In genomic region chr14:23848529-23849141, GRCm38 (mm10) we compare ENCODE assay signal across 12 mouse cellular contexts.
DNase-seq lines count a peak whose midpoint lies in the region; ATAC-seq and TF ChIP-seq lines count a peak whose summit lies in the region.
"Had no signal": no experiment of that assay in that cellular context is flagged by ENCODE, and none has a peak within 500 bp of the region (broad histone marks: within the 10 kb centered on the region; RNA-seq: fewer than 3 reads in every experiment).

No protein-coding gene starts in this region.

- WGBS in forebrain, embryonic 14.5 days = 10% methylated on average over 6 of the region's 6 CpGs
- 14% methylated on average over 6 of the region's 6 CpGs for WGBS in forebrain, embryonic 15.5 days
- WGBS in olfactory bulb, adult 2 months = 32% methylated on average over 6 of the region's 6 CpGs
- 40% methylated on average over 6 of the region's 6 CpGs for WGBS in intestine, embryonic 16.5 days

- H3K36me3 ChIP-seq in forebrain, embryonic 14.5 days (ENCODE audit: control insufficient read depth, insufficient read depth, low read length) = no peaks in the 10 kb centered on the region
- H3K36me3 ChIP-seq in forebrain, embryonic 15.5 days = no peaks in the 10 kb centered on the region
- no peaks in the 10 kb centered on the region for H3K36me3 ChIP-seq in intestine, embryonic 16.5 days (ENCODE audit: control insufficient read depth, insufficient read depth, low read length)
- H3K36me3 ChIP-seq: forebrain, embryonic 12.5 days had no signal

- H3K27me3 ChIP-seq in forebrain, embryonic 14.5 days (replicated peaks; ENCODE audit: control insufficient read depth, insufficient read depth, low read length) = no peaks in the 10 kb centered on the region
- no peaks in the 10 kb centered on the region for H3K27me3 ChIP-seq in forebrain, embryonic 15.5 days
- no peaks in the 10 kb centered on the region for H3K27me3 ChIP-seq in intestine, embryonic 16.5 days (replicated peaks; ENCODE audit: control insufficient read depth, insufficient read depth, low read length)
- H3K27me3 ChIP-seq: forebrain, embryonic 12.5 days had no signal

- DNase-seq in forebrain, embryonic 14.5 days (ENCODE audit: low spot score) = peak; percentile 10
- peak; percentile 43 to 50 for DNase-seq in left cerebral cortex, postnatal 14 days (ENCODE audit: low spot score in 2 of 2)
- no peak for DNase-seq in left cerebral cortex, adult 9 months (ENCODE audit: low spot score in 2 of 2)
- peak; percentile 31 to 33 for DNase-seq in cerebellum, postnatal 36 days
- no peak for DNase-seq in heart, adult 9 months (ENCODE audit: low spot score in 2 of 2)
- DNase-seq: B cell, adult 2 months; liver, postnatal 0 days had no signal

- TF ChIP-seq CTCF in olfactory bulb, adult 2 months (IDR thresholded peaks at IDR 0.05; ENCODE audit: insufficient read depth, low read depth, low read length) = no peak

- no peak overlapping the region for H3K27ac ChIP-seq in forebrain, embryonic 14.5 days (ENCODE audit: low read depth, low read length)
- no peak overlapping the region for H3K27ac ChIP-seq in forebrain, embryonic 15.5 days (replicated peaks)
- peak overlapping the region; percentile 39 for H3K27ac ChIP-seq in olfactory bulb, adult 2 months (ENCODE audit: insufficient read depth, low read depth, low read length)
- H3K27ac ChIP-seq in intestine, embryonic 16.5 days (ENCODE audit: low read length) = no peak overlapping the region
- H3K27ac ChIP-seq: forebrain, embryonic 12.5 days; stomach, postnatal 0 days had no signal

- ATAC-seq in forebrain, embryonic 14.5 days = peak; percentile 34; the same call in 1 of the 2 replicates
- no peak for ATAC-seq in forebrain, embryonic 15.5 days (replicated peaks)
- no peak for ATAC-seq in intestine, embryonic 16.5 days
- ATAC-seq: liver, postnatal 0 days had no signal

- H3K4me2 ChIP-seq in forebrain, embryonic 14.5 days (ENCODE audit: low read length) = no peak overlapping the region
- no peak overlapping the region for H3K4me2 ChIP-seq in forebrain, embryonic 15.5 days (replicated peaks)
- H3K4me2 ChIP-seq in intestine, embryonic 16.5 days (ENCODE audit: low read depth, low read length) = no peak overlapping the region
- H3K4me2 ChIP-seq: forebrain, embryonic 12.5 days had no signal

- no peak overlapping the region for H3K4me3 ChIP-seq in forebrain, embryonic 14.5 days (ENCODE audit: low read depth, low read length)
- H3K4me3 ChIP-seq in forebrain, embryonic 15.5 days = no peak overlapping the region
- no peak overlapping the region for H3K4me3 ChIP-seq in olfactory bulb, adult 2 months (ENCODE audit: insufficient read depth, low read depth, low read length)
- H3K4me3 ChIP-seq in intestine, embryonic 16.5 days (ENCODE audit: low read length) = no peak overlapping the region
- H3K4me3 ChIP-seq: forebrain, embryonic 12.5 days had no signal

- intact Hi-C loops in left cerebral cortex, postnatal 14 days (cut with DNase I) = no loop called here

- TF ChIP-seq POLR2A in olfactory bulb, adult 2 months (IDR thresholded peaks at IDR 0.05; ENCODE audit: insufficient read depth, low read depth, low read length) = no peak

- no peak overlapping the region for H3K9ac ChIP-seq in forebrain, embryonic 14.5 days (ENCODE audit: low read length)
- H3K9ac ChIP-seq in forebrain, embryonic 15.5 days (replicated peaks) = no peak overlapping the region
- H3K9ac ChIP-seq in intestine, embryonic 16.5 days (ENCODE audit: low read depth, low read length) = no peak overlapping the region
- H3K9ac ChIP-seq: forebrain, embryonic 12.5 days; liver, postnatal 0 days had no signal

- H3K9me3 ChIP-seq in forebrain, embryonic 14.5 days (replicated peaks; ENCODE audit: control insufficient read depth, low read length) = no peaks in the 10 kb centered on the region
- no peaks in the 10 kb centered on the region for H3K9me3 ChIP-seq in forebrain, embryonic 15.5 days
- no peaks in the 10 kb centered on the region for H3K9me3 ChIP-seq in intestine, embryonic 16.5 days (ENCODE audit: control insufficient read depth, low read length)
- H3K9me3 ChIP-seq: forebrain, embryonic 12.5 days had no signal

- no peaks in the 10 kb centered on the region for H3K4me1 ChIP-seq in forebrain, embryonic 14.5 days (ENCODE audit: control insufficient read depth, insufficient read depth, low read length)
- no peaks in the 10 kb centered on the region for H3K4me1 ChIP-seq in forebrain, embryonic 15.5 days
- H3K4me1 ChIP-seq in olfactory bulb, adult 2 months (ENCODE audit: control insufficient read depth, insufficient read depth, low read length) = peaks cover 15% of the 10 kb centered on the region
- no peaks in the 10 kb centered on the region for H3K4me1 ChIP-seq in intestine, embryonic 16.5 days (ENCODE audit: control insufficient read depth, insufficient read depth, low read length)

Comparison
In these comparisons a context has a peak if more than half of its experiments do, and no peak if none do; other contexts are left out.
1. DNase-seq: peak in forebrain, embryonic 14.5 days (single experiment), left cerebral cortex, postnatal 14 days (2 of 2) and cerebellum, postnatal 36 days (2 of 2); none in left cerebral cortex, adult 9 months (0 of 2) and heart, adult 9 months (0 of 2).